Mouse (Mus musculus) megakaryocyte-erythroid progenitor cell, adult 5-6 weeks (primary cell): ENCODE results near the gene Gm20509. TPM values are rescaled to one million over a fixed set of nuclear protein-coding genes. Genes with fewer than 3 reads are reported as not detected.
"Not testable (repeated sequence)": the region's sequence is repeated elsewhere in the genome, so short reads cannot be mapped to it uniquely, and the experiment has no call there.

Source experiments
- ATAC-seq: replicated peaks from 2 replicates; pipeline ENCODE4 v1.8.0; 2016; ENCODE audit warnings: mild to moderate bottlenecking, inconsistent platforms; ENCODE audit not compliant: severe bottlenecking, poor library complexity, low FRiP score, low TSS enrichment
- total RNA-seq, 2 experiments: library from RNA; stranded (forward) in 1 of 2; stranded (reverse) in 1 of 2; fragments of 200-1000, 215-1000 nt in 1 of 2; fragments of >200 nt in 1 of 2; fragmentation: Nextera tagmentation in 1 of 2; gene quantifications; 2 replicates each; pipeline ENCODE4 v1.2.3; 2014 to 2017

Gm20509 gene
- total RNA-seq, 2 experiments from 2014 or later = not detected

GRCm38 (mm10) chr9:73091747-73092146 is 10.5 kb upstream of the Gm20509 start:
- no peak; the same call in 1 of the 2 replicates for ATAC-seq

- no peak for ATAC-seq
Observed at GRCm38 (mm10) chr9:73094580-73094979, 7.7 kb upstream of the Gm20509 start.

DNA sequence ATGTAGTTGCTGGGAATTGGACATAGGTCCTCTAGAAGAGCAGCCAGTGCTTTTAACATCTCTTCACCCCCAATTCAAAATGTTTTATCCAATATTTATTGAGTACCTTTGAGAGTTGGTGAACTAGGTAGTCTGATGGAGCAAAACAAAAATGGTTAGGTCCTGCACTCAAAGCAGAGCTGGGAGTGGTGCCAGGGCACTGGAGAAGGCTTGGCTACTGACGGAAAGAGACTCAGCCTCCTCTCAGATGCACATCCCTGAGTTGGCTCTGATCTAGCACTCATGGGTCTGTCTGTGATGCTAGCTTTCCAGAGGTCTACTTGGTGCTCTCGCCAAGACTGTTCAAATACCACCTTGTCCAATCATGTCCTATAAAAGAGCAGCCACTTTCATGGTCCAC is 4.4 kb upstream of the Gm20509 start:
- ATAC-seq = no peak

DNA sequence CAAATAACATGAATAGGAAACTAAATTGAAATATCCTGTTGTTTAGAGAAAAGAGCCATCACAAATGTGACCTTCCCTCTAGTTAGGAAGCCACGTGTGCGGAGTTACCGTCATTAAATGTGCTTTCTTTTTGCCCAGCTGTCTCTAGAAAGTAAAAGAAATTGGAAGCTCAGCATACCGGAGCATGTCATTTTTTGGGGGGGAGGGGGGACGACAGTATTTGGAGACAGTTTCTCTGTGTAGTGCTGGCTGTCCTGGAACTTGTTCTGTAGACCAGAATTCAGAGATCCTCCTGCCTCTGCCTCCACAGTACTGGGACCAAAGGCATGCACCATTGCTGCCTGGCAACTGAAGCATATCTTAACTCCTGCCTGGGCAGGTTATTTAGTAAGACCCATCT is 734 bp upstream of the Gm20509 start, which contains the start of gene Khdc3:
Khdc3 (plus strand) TSS at position 301 of the 400 bp plus-strand sequence.
- no peak for ATAC-seq

DNA sequence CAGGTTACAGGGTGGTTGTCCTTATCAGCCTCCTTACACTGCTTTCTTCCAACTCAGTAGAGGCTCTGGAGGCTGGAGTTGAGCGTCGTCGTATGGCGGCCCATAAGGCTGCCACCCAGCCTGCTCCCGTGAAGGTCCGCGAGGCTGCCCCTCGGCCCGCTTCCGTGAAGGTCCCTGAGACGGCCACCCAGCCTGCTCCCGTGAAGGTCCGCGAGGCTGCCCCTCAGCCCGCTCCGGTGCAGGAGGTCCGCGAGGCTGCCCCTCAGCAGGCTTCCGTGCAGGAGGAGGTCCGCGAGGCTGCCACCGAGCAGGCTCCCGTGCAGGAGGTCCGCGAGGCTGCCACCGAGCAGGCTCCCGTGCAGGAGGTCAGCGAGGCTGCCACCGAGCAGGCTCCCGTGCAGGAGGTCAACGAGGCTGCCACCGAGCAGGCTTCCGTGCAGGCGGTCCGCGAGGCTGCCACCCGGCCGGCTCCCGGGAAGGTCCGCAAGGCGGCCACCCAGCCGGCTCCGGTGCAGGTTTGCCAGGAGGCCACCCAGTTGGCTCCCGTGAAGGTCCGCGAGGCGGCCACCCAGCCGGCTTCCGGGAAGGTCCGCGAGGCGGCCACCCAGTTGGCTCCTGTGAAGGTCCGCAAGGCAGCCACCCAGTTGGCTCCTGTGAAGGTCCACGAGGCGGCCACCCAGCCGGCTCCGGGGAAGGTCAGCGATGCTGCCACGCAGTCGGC is 1.0 kb downstream of the Gm20509 start:
- ATAC-seq = peak; percentile 45

DNA sequence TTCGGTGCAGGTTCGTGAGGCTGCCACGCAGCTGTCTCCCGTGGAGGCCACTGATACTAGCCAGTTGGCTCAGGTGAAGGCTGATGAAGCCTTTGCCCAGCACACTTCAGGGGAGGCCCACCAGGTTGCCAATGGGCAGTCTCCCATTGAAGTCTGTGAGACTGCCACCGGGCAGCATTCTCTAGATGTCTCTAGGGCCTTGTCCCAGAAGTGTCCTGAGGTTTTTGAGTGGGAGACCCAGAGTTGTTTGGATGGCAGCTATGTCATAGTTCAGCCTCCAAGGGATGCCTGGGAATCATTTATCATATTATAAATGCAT is 1.6 kb downstream of the Gm20509 start:
- ATAC-seq = 0 out of 2 replicates have a peak, but pooled peaks have one; percentile 6

DNA sequence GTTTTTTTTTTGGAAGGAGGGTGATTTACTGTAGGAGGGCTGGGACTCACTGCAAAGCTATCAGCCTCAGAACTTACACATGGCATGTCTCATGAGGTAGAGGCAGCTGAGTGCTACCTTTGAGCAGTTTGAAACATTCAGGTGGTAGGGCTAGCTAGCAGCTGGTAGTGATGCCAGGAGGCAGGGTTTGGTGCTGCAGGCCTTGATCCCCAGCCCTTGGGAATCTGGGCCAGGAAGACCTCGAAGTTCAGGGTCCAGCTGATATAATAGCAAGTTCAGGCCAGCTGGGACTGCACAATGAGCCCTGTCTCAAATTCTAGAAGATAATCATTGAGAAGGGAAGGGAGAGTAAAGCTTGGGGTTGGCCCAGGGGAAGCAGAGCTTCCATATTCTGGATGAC is 2.9 kb downstream of the Gm20509 start:
- no peak for ATAC-seq

DNA sequence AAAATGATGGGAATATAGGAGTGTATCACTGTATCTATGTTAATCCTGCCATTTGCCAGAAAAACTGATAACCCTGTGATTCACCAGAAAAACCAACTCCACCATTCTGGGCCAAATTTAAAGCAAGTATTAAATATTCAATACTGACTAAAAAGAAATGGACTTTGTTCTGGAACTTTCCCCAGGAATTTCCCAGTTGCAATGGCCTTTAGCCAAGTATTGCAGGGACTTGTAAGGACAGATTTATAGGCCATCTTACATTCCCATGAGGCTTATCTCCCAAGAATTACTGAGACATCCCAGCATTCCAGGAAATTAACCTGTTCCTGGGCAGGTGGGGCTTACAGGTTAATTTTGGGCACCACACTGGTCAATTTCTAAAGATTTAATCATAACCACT is 3.5 kb downstream of the Gm20509 start:
- ATAC-seq = no peak

GRCm38 (mm10) chr9:73112919-73113906 is 10.9 kb downstream of the Gm20509 start, which contains the start of gene Rsl24d1:
Gene Rsl24d1, plus strand, starts transcription at chr9:73113426.
- peak; percentile 99 for ATAC-seq

GRCm38 (mm10) chr9:73116704-73117103 is 14.4 kb downstream of the Gm20509 start:
- ATAC-seq = not testable (repeated sequence)

DNA sequence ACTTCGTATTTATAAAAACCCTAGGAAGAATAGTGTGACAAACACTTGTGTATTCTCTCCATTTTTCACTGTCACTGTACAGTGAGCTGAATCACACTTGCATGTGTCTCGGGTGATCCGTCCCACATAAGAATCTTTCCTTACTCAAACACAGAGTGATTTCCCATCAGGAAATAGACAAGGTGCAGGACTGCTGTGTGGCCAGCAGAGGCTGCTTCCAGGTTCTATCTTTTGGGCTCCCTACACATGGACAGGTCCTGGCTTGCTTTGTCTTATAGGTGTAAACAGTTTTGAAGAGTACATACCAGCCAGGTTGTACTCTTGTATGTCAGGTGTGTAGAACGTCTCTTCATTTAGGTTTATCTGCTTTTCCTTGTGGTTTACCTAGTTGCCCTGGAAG is 15.7 kb downstream of the Gm20509 start:
- no peak for ATAC-seq

DNA sequence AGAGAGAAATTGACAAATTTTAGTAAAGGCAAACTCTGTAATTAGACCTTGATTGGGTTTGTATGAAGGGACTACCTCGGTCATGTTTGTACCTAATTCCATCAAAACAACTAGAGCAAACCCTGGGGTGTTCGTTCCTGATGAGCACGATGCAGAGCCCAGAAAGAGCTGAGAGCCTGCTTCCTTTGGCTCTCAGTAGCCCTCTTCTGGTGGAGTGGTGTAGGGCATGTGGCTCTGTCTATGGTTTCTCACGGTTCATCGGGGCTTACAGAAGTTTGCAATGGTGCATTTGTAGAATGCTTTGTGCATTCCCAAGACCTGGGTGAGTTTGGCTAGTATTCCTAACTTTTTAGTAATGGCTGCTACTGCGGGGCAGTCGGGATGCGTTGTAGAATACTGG is 19.5 kb downstream of the Gm20509 start:
- peak; percentile 88 for ATAC-seq

DNA sequence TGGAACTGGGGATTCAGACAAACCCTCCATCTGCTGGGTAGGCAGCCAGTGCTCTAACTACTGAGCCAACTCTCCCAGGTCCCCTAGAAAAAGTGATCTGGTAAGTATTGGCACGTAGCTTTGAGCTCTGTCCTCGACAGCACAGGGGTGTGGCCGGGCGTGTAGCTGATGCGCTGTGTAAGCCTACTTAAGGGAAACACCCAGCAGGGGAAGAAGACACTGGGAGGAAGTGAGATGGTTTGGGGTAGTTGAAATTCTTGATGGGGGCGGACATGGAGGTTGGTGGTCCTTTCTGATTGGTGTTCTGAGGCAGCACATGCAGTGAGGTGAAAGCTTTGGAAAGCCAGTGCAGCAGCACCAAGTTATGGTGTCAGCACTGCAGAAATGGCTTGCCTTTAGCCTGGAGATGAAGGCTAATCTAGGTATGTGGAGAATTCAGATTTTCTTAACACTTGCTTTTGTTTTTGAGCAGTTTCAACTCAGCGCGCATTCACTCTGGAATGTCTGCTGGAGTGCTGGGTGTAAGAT is 22.8 kb downstream of the Gm20509 start:
- ATAC-seq = no peak

- no peak for ATAC-seq
Observed at GRCm38 (mm10) chr9:73127457-73127856, 25.2 kb downstream of the Gm20509 start.

DNA sequence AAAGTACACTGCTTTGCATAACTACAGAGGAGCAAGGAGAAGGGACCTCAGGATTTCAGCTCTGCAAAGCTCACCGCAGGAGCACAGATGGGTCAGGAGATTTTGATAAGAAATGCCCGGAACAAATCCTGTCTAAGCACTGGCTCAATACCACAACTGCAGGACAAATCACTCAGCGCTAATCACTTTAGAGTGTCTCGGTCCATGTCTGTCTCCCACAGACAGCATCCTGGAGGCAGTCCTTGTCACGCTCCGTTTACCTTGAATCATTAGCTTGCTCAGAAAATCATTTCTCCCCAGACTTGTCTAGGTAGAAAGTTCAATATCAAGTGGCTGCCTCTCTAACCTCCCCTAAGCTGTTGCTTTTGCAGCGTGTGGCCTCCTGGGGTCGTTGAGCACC is 27.6 kb downstream of the Gm20509 start:
- no peak for ATAC-seq

DNA sequence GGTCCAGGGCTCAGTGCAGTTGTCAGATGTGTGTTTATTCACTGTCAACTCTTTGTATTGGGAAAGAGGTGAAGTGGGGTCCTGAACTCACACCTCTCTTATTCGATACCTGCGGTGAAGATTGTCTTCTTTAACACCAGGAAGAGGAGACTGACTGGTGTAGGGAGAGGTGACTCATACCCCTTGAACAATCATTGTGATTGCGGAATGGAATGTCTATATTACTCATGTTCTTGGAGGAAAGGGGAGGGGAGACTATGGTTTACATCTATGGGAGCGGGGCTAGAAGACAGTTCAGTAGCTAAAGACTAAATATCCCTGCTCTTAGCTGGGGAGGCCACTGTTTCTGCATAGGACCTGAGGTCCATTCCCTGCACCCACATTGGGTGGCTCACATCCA is 28.3 kb downstream of the Gm20509 start:
- no peak for ATAC-seq

DNA sequence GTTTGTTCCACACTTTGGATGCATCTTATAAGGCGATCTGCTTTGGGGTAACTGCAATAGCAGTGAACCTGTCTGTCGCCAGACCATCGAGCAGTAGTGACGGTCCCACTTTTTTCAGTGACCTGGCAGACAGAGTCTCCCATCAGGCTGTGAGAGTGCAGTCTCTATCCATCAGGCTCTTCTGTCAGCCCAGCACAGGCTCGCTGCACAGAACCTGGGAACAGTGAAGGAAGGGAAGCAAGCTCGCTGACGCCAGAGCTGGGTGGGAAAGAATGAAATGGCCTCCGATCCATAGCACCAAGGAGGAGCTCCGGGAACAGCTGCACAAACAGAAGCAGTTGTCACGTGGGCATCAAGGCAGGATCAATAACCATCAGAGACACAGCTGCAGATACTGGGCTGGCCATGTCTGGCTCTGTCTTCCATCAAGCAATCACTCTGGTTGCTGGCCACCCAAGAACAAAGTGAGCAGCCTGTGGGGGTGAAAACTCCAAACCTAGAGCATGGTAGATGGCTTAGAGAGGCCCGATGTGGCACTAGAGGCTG is 35.1 kb downstream of the Gm20509 start:
- ATAC-seq = no peak

GRCm38 (mm10) chr9:73154347-73154746 is 52.1 kb downstream of the Gm20509 start:
- ATAC-seq = no peak

DNA sequence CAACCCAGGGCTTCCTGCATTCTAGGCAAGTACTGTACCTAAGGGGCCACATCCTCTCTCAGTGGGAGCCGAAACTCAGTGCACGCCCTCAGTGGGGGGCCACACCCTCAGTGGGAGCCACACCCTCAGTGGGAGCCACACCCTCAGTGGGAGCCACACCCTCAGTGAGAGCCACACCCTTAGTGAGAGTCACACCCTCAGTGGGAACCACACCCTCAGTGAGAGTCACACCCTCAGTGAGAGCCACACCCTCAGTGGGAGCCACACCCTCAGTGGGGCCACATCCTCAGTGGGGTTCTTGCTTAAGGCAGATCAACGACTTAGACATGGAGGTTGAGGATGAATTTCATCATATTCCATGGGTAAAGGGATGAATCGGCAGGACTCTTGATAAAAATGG is 55.7 kb downstream of the Gm20509 start:
- ATAC-seq = no peak; the same call in 1 of the 2 replicates

- no peak for ATAC-seq
Observed at GRCm38 (mm10) chr9:73159265-73159664, 57.0 kb downstream of the Gm20509 start.
